Mouse (Mus musculus): Measurements from ENCODE around the gene Rnf212.

DNA sequence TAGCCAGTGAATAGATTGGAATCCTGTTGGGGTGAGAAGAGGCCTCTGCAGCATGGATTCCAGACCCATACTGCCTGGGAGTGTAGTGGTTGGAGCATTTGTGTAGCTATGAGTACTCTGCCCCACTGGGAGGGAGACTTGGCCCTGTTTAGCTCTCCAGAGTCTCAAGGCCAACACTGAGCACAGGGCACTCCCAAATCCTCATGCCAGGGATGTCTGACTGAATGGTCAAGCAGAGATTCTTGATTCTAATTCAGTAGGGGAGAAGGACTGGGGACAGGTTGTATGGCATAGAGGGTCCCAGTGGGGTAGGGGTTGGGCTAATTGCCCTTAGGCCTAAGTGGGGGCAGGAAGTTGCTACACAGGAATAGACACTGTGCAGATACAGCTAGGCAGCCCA is 61.1 kb downstream of the Rnf212 start:
- no peak for TF ChIP-seq GATA1 (IDR thresholded peaks at IDR 0.05; ENCODE audit: low read length)
- TF ChIP-seq TAL1 (IDR thresholded peaks at IDR 0.05; ENCODE audit: low read length) = no peak

Measured in erythroblast, embryonic 14.5 days (primary cell).